Mouse (Mus musculus): ENCODE measurements around the gene Nr6a1. TPM values are rescaled to one million over a fixed set of nuclear protein-coding genes. Genes with fewer than 3 reads are reported as not detected.

Nr6a1 gene
- polyA plus RNA-seq, 1 experiment from 2014 or later: 1.5 TPM

DNA sequence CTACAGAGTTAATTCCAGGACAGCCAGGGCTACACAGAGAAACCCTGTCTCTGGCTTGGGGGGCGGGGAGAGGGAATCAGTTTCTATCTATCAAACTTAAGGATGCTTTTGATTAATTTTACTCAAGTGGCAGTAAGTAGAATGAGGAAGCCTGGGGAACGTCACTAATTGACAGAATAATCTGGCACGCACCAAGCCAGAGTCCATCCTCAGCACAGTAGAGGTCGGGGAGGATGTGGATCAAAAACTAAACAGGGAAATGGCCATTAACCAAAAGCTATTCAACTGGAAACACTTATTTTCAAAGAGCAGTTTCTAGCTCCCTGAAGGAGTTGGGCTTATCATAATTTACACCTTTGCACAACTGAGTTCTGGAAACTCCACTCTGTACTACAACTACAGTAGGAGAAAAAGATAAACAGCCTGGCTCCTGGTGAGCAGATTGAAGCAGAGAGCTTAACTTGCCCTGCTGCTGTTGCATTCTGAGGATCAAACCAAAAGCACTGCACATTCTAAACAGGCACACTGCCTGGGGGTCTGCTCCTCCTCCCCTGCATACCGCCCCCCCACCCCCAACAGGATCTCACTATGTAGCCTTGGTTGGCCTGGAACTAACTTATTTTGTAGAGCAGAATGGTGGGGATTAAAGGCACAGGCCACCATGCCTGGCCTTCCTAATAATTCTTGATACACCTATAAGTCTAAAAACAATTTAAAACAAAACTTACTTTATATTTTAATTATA, 141.1 kb downstream of the Nr6a1 start:
- no peaks in the 10 kb centered on the region for H3K9me3 ChIP-seq (replicated peaks)
- WGBS: 15% methylated on average over 5 of the region's 5 CpGs
- no peak for ATAC-seq
- H3K9ac ChIP-seq: no peak overlapping the region
- no peak overlapping the region for H3K4me2 ChIP-seq
- no peak overlapping the region for H3K27ac ChIP-seq
- peaks cover 21% of the 10 kb centered on the region for H3K4me1 ChIP-seq
- peaks cover 4% of the 10 kb centered on the region; the same call in 1 of the 2 replicates for H3K27me3 ChIP-seq
- H3K4me3 ChIP-seq: no peak overlapping the region
- H3K36me3 ChIP-seq (ENCODE audit: poor library complexity, severe bottlenecking): no peaks in the 10 kb centered on the region

DNA sequence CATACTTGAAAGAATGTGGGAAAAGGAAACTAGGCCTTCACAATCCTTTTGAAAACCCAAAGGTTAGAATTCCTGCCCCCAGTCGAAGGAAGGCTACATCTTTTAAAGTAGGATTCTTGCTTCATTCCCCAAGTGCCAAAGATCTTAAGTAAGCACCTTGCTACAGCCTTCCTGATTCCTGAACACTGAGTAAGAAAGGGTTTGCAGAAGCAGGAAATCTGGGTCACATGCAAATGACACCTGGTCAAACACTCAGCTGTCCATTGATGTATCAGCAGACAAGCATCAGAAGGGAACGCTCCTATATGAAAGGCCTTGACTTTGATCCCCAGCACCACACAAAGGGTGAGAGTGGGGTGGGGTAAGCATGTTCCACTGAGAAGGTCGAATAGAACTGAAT, 142.4 kb downstream of the Nr6a1 start:
- no peak overlapping the region for H3K27ac ChIP-seq

GRCm38 (mm10) chr2:38784396-38784795, 143.1 kb downstream of the Nr6a1 start:
- Histone ChIP-seq H3K9me3 (replicated peaks) (no peaks in the 10 kb centered on the region), H3K36me3 (ENCODE audit: poor library complexity, severe bottlenecking) (no peaks in the 10 kb centered on the region), H3K27ac (no peak overlapping the region), H3K4me3 (no peak overlapping the region), H3K4me2 (no peak overlapping the region), H3K9ac (no peak overlapping the region), H3K4me1 (peaks cover 23% of the 10 kb centered on the region), H3K27me3 (peaks cover 4% of the 10 kb centered on the region; the same call in 1 of the 2 replicates)
- ATAC-seq: no peak
- WGBS: 13% methylated on average over 11 of the region's 11 CpGs

More for the DNA sequence above, 142.4 kb downstream of the Nr6a1 start:
- Histone ChIP-seq H3K9me3 (replicated peaks) (no peaks in the 10 kb centered on the region), H3K4me1 (peaks cover 23% of the 10 kb centered on the region), H3K36me3 (ENCODE audit: poor library complexity, severe bottlenecking) (no peaks in the 10 kb centered on the region), H3K4me2 (no peak overlapping the region), H3K4me3 (no peak overlapping the region), H3K9ac (no peak overlapping the region), H3K27me3 (peaks cover 4% of the 10 kb centered on the region; the same call in 1 of the 2 replicates)
- WGBS: 32% methylated on average over 3 of the region's 3 CpGs
- ATAC-seq: no peak

GRCm38 (mm10) chr2:38783364-38783763, 144.1 kb downstream of the Nr6a1 start:
- Histone ChIP-seq H3K4me1 (peaks cover 23% of the 10 kb centered on the region), H3K36me3 (ENCODE audit: poor library complexity, severe bottlenecking) (no peaks in the 10 kb centered on the region), H3K27me3 (peaks cover 4% of the 10 kb centered on the region; the same call in 1 of the 2 replicates), H3K9me3 (replicated peaks) (no peaks in the 10 kb centered on the region), H3K4me2 (no peak overlapping the region), H3K4me3 (no peak overlapping the region), H3K9ac (no peak overlapping the region), H3K27ac (no peak overlapping the region)
- 40% methylated on average over 5 of the region's 5 CpGs for WGBS
- ATAC-seq: no peak

- WGBS: 7% methylated on average over 1 of the region's 1 CpGs
- Histone ChIP-seq H3K27ac (no peak overlapping the region), H3K36me3 (ENCODE audit: poor library complexity, severe bottlenecking) (no peaks in the 10 kb centered on the region)
Observed at GRCm38 (mm10) chr2:38782731-38783130, 144.8 kb downstream of the Nr6a1 start.

GRCm38 (mm10) chr2:38781945-38782720, 145.4 kb downstream of the Nr6a1 start:
- ATAC-seq: no peak
- Histone ChIP-seq H3K27ac (0 out of 2 replicates have a peak overlapping the region, but pooled peaks have one; percentile 31), H3K4me2 (no peak overlapping the region), H3K4me1 (peaks cover 23% of the 10 kb centered on the region), H3K9ac (no peak overlapping the region), H3K4me3 (no peak overlapping the region), H3K9me3 (replicated peaks) (no peaks in the 10 kb centered on the region), H3K27me3 (peaks cover 4% of the 10 kb centered on the region; the same call in 1 of the 2 replicates), H3K36me3 (ENCODE audit: poor library complexity, severe bottlenecking) (no peaks in the 10 kb centered on the region)
- 3% methylated on average over 6 of the region's 6 CpGs for WGBS

More at GRCm38 (mm10) chr2:38782731-38783130, 144.8 kb downstream of the Nr6a1 start:
- no peak overlapping the region for H3K4me3 ChIP-seq
- no peaks in the 10 kb centered on the region for H3K9me3 ChIP-seq (replicated peaks)
- no peak overlapping the region for H3K9ac ChIP-seq
- H3K27me3 ChIP-seq: peaks cover 4% of the 10 kb centered on the region; the same call in 1 of the 2 replicates
- no peak for ATAC-seq
- no peak overlapping the region for H3K4me2 ChIP-seq
- H3K4me1 ChIP-seq: peaks cover 23% of the 10 kb centered on the region

DNA sequence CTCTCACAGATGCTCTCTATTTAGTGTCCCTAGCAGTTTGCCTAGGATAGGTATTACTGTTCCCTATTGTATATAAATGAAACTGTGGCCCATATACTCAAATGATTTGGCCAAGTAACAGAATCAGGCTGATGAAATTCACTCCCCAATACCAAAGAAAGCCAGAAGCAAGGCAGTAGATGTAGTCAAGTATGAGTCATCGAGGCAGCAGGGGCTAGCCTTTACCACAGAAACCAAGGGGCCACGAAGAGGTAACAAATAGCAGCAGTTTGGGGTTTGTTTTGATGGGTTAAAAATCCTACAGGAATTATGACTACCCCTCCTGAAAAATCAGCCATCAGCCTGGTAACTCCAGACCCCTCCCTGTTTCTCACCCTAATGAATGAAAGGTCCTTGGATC, 147.5 kb downstream of the Nr6a1 start:
- no peak for ATAC-seq
- H3K9me3 ChIP-seq (replicated peaks): no peaks in the 10 kb centered on the region
- 0 out of 2 replicates have a peak, but pooled peaks cover under 1% of the 10 kb centered on the region for H3K27me3 ChIP-seq
- H3K4me3 ChIP-seq: no peak overlapping the region
- H3K4me1 ChIP-seq: peaks cover 15% of the 10 kb centered on the region
- H3K36me3 ChIP-seq (ENCODE audit: poor library complexity, severe bottlenecking): no peaks in the 10 kb centered on the region
- H3K4me2 ChIP-seq: no peak overlapping the region
- 91% methylated on average over 2 of the region's 2 CpGs for WGBS
- H3K27ac ChIP-seq: no peak overlapping the region
- H3K9ac ChIP-seq: no peak overlapping the region

GRCm38 (mm10) chr2:38777326-38777725, 150.2 kb downstream of the Nr6a1 start:
- Histone ChIP-seq H3K27me3 (no peaks in the 10 kb centered on the region), H3K4me1 (peaks cover 11% of the 10 kb centered on the region), H3K4me2 (no peak overlapping the region), H3K9me3 (replicated peaks) (no peaks in the 10 kb centered on the region), H3K36me3 (ENCODE audit: poor library complexity, severe bottlenecking) (no peaks in the 10 kb centered on the region), H3K27ac (no peak overlapping the region), H3K4me3 (no peak overlapping the region), H3K9ac (no peak overlapping the region)
- ATAC-seq: no peak
- 94% methylated on average over 2 of the region's 2 CpGs for WGBS

DNA sequence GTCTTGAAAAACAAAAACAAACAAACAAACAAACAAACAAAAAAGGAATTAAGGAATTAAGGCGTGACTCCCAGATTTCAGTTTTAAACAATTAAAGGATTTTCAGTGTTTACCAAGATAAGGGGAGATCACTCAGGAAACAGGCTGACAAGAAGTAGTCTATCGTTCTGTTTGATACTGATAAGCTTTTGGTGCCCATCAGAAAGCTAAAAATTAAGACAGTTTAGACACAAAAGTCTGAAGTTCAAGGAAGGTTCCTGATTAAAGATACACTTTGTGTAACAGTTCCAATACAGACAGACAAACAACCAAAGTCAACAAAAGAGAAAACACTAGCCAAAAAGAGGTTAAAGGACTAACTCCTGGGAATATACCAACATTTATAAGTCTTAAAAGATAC, 152.6 kb downstream of the Nr6a1 start:
- Histone ChIP-seq H3K27ac (no peak overlapping the region), H3K4me3 (no peak overlapping the region), H3K9me3 (replicated peaks) (no peaks in the 10 kb centered on the region), H3K4me2 (no peak overlapping the region), H3K36me3 (ENCODE audit: poor library complexity, severe bottlenecking) (no peaks in the 10 kb centered on the region), H3K27me3 (no peaks in the 10 kb centered on the region), H3K9ac (no peak overlapping the region), H3K4me1 (peaks cover 6% of the 10 kb centered on the region; the same call in 1 of the 2 replicates)
- 90% methylated on average over 2 of the region's 2 CpGs for WGBS
- ATAC-seq: no peak

- no peak for ATAC-seq
- Histone ChIP-seq H3K9ac (no peak overlapping the region), H3K27me3 (no peaks in the 10 kb centered on the region), H3K36me3 (ENCODE audit: poor library complexity, severe bottlenecking) (no peaks in the 10 kb centered on the region), H3K4me2 (no peak overlapping the region), H3K9me3 (replicated peaks) (no peaks in the 10 kb centered on the region), H3K4me3 (no peak overlapping the region), H3K4me1 (peaks cover 6% of the 10 kb centered on the region; the same call in 1 of the 2 replicates), H3K27ac (no peak overlapping the region)
- whole genome bisulfite sequencing: 85% methylated on average over 2 of the region's 2 CpGs
Observed at GRCm38 (mm10) chr2:38771478-38771797, 156.1 kb downstream of the Nr6a1 start.

DNA sequence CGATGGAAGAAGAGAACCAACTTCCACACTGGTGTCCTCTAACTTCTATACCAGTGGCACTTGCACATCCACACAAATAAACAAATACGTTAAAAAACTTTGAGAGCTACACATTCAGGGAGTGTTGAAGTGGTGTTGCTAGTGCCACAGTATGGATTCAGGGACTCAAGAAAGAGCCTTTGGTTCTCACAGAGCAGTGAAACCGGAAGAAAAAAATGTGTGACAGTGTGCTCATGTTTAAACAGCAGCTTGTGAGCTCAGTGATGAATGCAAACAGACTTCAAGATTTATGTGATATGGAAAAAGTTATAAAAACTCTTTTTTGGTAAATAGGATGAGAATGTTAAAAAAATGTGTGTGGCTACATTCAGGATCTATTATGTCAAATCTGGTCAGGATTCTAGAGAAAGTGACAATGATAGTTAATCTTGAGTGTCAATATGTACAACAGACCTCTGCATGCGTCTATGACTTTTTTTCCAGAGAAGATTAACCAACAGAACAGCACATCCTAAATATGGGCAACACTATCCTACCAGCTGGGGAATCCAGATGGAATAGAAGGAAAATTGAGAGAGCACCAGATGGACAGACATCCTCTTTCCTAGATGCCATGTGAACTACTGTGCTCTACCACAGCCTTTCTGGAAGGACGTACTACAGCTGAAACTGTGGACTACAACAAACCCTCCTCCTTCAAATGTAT, 156.6 kb downstream of the Nr6a1 start:
- Histone ChIP-seq H3K9ac (no peak overlapping the region), H3K27me3 (no peaks in the 10 kb centered on the region), H3K36me3 (ENCODE audit: poor library complexity, severe bottlenecking) (no peaks in the 10 kb centered on the region), H3K4me3 (no peak overlapping the region), H3K9me3 (replicated peaks) (no peaks in the 10 kb centered on the region), H3K4me1 (peaks cover 6% of the 10 kb centered on the region; the same call in 1 of the 2 replicates), H3K4me2 (no peak overlapping the region), H3K27ac (no peak overlapping the region)
- 90% methylated on average over 5 of the region's 5 CpGs for WGBS
- no peak for ATAC-seq
